Mouse (Mus musculus): ENCODE data around the gene Krt35. TPM values are rescaled to one million over a fixed set of nuclear protein-coding genes. Genes with fewer than 3 reads are reported as not detected.

Gene Krt35
- total RNA-seq, 2 experiments from 2014 or later = not detected

DNA sequence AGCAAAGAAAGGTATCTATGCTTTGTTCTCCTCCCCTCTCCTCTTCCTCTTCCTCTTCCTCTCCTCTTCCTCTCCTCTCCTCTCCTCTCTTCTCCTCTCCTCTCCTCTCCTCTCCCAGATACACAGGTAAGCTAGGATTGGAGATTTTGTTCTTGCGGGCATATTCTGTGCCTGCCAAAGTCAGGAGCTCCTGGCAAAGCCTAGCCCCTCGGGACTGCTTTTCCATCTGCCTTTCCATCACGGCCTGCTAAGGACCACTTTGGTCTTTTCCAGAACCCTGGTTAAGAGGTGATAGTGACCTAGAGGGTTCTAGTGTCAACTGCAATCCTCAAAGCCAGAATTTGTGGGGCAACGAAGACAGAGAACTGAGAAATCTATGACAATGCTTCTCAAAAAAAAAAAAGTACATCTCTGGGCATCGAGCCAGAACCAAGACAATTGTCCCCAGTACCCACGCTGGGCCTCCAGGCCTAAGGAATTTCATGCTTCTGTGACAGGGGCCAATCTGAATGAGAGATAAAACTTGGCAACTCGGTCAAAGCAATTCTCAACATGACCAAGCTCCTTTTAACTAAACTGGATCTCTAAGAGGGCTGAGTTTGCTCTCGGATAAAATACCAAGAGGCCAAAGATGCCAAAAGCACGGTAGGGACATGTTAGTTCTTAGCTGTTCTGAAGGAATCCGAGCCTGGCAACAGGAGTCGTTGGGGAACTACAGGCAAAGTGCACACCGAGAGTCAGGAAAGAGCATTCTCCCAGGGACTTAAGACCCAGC, 29.6 kb downstream of the Krt35 start:
- DNase-seq (ENCODE audit: low spot score in 2 of 2) = no peak

GRCm38 (mm10) chr11:100058875-100059274, 37.2 kb downstream of the Krt35 start:
- no peak for DNase-seq (ENCODE audit: low spot score in 2 of 2)

DNA sequence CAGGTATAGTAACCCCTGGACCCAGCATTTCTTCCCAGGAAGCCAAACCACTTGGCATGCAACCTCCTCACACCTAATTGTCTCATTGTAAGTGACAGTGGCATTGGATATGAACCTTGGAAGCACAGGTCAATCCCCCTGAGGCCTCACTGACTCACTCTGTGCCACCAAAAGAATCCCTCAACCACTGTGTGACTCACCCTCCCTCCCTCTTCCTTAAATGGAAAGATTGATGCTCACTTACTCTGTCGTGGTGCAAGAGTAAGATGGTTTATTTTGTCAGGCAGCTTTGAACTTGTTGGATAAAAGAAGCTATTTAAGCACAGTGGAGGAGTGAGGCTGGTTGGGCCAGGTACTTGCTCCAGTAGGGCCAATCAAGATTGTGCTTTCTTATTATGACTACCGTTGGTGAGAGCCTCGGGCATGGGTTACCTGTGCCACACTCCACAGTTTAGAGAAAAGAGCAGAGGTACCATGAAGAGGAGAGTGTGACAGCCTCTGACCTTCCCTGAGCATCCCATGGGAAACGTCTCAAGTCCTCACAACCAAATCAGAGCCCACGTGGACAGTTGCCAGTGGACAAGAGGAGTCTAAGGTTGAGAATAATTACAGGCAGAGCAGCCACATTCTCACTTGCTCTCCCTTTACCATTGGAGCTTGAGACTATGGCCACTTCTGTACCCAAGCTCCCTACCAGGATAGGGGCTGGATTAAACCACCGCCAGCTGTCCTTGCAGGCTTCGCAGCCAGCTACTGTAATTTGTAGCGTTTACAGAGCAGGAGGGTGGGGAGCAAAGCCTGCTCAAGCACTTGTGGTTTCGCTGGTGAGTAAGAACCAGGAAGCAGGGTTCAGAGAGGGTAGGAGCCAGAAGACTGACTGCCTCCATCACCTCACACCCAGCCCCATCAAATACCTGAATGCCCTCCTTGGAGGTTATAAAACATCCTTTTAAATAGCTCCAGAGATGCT, 40.1 kb downstream of the Krt35 start:
- DNase-seq (ENCODE audit: low spot score in 2 of 2) = no peak

- no peak for DNase-seq (ENCODE audit: low spot score in 2 of 2)
Observed at GRCm38 (mm10) chr11:100050451-100050850, 45.6 kb downstream of the Krt35 start, which contains the start of gene Krt31. Krt31 (minus strand) TSS chr11:100050551.

DNA sequence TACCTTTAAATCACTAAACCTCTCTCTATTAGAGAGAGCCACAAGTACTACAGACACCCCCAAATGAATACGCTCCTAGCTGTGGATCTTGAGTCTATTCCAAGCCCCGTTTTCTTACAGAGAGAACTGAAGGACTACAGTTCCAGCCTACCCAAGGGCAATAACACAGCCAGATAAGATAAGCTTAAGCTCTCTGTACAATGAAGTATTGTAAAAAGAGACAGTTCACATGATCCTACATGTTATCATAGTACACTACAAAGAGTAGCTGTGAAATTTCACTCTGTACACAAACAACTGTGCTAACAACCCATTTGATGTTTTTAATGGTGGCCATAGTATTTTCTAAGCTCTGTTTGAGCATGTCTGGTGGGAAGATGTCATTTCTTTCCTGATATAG, 48.8 kb downstream of the Krt35 start:
- DNase-seq (ENCODE audit: low spot score in 2 of 2) = no peak

DNA sequence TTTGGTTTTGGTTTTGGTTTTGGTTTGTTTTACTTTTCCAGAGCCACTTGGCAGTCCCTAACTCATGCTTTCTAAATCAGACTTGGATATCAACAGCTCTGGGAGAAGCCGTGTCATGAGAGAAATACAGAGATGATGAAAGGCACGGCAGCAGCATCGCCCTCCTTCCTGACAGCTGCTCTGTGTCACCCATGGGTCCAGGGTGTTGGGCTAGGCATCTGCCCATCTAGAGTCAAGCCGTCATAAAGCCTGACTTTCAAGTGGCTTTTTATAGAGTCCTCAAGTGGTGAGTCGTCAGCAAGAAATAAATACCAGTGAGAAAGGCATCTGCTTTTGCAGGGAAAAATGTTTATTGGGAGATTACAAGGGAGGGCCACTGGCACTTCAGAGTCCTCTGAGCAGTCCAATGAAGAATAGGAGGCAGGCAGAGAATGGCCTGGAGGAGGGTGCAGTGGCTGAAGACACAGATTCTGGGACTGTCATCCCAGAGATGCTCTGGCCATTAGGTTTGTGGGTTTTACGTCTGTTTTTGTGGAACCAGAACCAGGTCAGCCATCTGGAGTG, 49.7 kb downstream of the Krt35 start:
- no peak for DNase-seq (ENCODE audit: low spot score in 2 of 2)

Other genes starting within 250 kb of the Krt35 start
- not detected for gene Krtap4-16, start 244.6 kb downstream of the Krt35 start, total RNA-seq (2021)
- not detected for gene Gm11568, start 238.3 kb downstream of the Krt35 start, total RNA-seq (2021)
- not detected for gene Gm11559, start 231.8 kb downstream of the Krt35 start, total RNA-seq (2021)
- not detected for gene Krtap9-1, start 222.9 kb downstream of the Krt35 start, total RNA-seq (2021)
- gene Gm11567, start 217.1 kb downstream of the Krt35 start, total RNA-seq (2021) = not detected
- gene Krtap31-1, start 188.3 kb downstream of the Krt35 start, total RNA-seq (2021) = not detected
- not detected for gene Gm11565, start 181.5 kb downstream of the Krt35 start, total RNA-seq (2021)
- not detected for gene Krtap31-2, start 159.9 kb downstream of the Krt35 start, total RNA-seq (2021)
- not detected for gene Krtap9-5, start 147.8 kb downstream of the Krt35 start, total RNA-seq (2021)
- not detected for gene Krtap29-1, start 117.2 kb downstream of the Krt35 start, total RNA-seq (2021)
- gene Krtap16-1, start 109.6 kb downstream of the Krt35 start, total RNA-seq (2021) = not detected
- not detected for gene Krtap17-1, start 102.2 kb downstream of the Krt35 start, total RNA-seq (2021)
- not detected for gene Krt33a, start 80.0 kb downstream of the Krt35 start, total RNA-seq (2021)
- not detected for gene Krt33b, start 66.4 kb downstream of the Krt35 start, total RNA-seq (2021)
- gene Krt34, start 54.7 kb downstream of the Krt35 start, total RNA-seq (2021) = not detected
- not detected for gene Krt31, start 45.7 kb downstream of the Krt35 start, total RNA-seq (2021)
- not detected for gene Krt32, start 8.0 kb downstream of the Krt35 start, total RNA-seq (2021)
- gene Krt36, start 9.4 kb upstream of the Krt35 start, total RNA-seq (2021) = not detected
- not detected for gene Krt13, start 25.3 kb upstream of the Krt35 start, total RNA-seq (2021)
- gene Krt15, start 39.7 kb upstream of the Krt35 start, total RNA-seq (2021) = under 1 TPM in 1 of 2 experiments, not detected in 1; 0.51 TPM
- gene Krt19, start 52.4 kb upstream of the Krt35 start, total RNA-seq (2021) = not detected
- gene Krt9, start 97.0 kb upstream of the Krt35 start, total RNA-seq (2021) = 1 to 10 TPM; 3.8 to 4.4 TPM
- not detected for gene Krt14, start 111.3 kb upstream of the Krt35 start, total RNA-seq (2021)
- gene Krt16, start 152.7 kb upstream of the Krt35 start, total RNA-seq (2021) = not detected
- not detected for gene Krt17, start 164.8 kb upstream of the Krt35 start, total RNA-seq (2021)
- gene Krt42, start 173.6 kb upstream of the Krt35 start, total RNA-seq (2021) = not detected
- 100 to 1,000 TPM; 739 to 776 TPM for gene Eif1, start 223.6 kb upstream of the Krt35 start, total RNA-seq (2021)
- gene Gast, start 238.2 kb upstream of the Krt35 start, total RNA-seq (2021) = not detected

Data from layer of hippocampus, adult 18-20 months (tissue).